Mouse (Mus musculus) heart, adult 18-20 months (tissue): ENCODE measurements at regions not wholly inside any gene's neighbourhood (a gene's known extent, or its start where the extent isn't known, plus 50 kb on each side); places are given as distances from the start of the nearest gene placed in this dataset.

Experiments
- DNase-seq, 2 experiments: peaks; one replicate each; pipeline ENCODE4 v3.0.0; 2021 to 2022; ENCODE audit warnings: mixed read lengths in 1 of 2

DNA sequence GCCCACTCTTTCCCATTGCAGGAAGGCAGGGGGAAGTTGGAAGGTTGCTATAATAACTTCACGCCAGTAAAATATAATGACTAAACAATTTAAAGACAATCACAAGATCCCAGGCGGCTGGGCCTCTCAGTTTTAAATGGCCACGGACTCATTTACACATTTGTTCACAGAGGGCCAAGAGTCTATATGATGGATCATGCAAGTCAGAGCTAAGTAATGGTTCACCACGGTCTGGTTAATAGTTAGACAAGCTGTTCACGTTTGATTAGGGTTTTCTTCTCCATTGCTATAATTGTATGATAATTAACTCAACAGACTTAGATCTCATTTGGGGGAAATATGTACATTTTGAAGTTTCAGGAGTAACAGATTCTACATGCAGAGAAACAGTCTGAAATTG is 170.0 kb downstream of the Ppargc1a start:
- DNase-seq, result no peak

DNA sequence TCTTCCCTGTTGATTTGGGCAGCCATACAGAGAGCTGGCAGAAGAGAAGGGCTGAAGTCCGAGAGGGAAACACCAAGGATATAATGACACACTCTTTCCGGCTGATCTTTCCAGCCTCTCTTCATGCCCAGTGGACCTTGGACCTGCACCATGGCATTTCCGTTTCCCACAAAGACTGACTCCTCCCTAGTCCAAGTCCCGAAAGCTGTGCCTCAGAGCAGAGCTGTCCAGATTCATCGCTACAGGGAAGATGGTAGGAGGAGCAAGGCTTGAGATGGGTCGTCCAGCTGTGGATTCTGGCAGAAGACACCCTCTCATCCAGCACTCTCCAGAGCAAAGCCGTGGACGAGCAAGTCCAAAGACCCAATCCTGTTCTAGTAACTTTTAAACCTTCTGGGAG is 176.2 kb downstream of the Ppargc1a start:
- peak; percentile 21 to 28 for DNase-seq

DNA sequence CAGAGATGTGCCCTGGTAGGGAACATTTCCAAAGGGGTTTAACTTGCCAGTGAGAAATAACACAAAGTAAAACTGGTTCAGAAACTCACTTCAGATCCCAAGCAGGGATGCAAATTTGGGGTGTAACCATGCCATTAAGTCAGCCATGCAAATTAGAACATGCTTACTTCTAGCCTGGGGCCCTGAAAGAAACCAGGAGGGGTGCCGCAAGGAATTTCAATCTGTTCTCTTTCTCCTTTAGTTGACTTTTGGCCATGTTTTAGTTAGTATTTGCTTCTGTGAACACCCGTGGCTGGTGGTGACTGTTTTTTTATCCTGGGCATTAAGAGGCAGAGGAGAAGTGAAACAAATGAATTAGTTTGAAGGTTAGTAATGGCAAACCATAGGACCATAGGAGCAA is 179.8 kb downstream of the Ppargc1a start:
- no peak for DNase-seq

DNA sequence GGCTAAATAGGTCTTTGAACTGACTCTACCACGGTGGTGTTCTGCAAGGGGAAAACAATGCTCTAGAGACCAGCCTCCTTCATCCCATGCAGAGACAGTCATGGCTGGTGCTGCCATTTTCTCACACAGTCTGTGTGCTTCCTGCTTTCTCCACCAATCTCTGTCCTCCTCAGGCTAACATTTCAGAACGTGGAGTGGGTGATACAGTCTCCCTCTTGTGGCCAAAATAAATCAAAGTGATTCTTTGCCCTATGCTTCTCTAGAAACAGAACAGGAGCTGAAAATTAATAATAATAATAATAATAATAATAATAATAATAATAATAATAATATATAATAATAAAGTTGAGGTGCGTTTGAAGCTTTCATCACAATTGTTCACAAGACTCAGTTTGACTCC is 181.1 kb downstream of the Ppargc1a start:
- DNase-seq, result no peak

DNA sequence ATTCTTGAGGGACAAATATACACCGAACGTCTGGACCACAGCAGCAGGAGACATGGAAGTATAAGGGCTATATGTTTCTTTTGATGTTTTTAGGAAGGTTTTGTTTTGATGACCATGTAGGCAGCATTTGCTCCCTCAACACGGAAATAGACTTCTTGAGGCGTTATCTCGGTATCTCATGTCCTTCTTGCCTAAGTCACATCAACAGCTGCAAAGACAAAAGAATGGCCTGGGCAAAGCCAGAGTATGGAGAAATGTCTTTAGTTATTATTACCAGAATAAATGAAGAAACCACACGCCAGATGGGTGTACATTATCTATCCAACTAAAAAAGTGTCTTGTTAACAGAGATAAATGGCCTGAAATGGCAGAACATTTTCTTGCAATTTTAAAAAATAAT is 183.2 kb downstream of the Ppargc1a start:
- no peak for DNase-seq

DNA sequence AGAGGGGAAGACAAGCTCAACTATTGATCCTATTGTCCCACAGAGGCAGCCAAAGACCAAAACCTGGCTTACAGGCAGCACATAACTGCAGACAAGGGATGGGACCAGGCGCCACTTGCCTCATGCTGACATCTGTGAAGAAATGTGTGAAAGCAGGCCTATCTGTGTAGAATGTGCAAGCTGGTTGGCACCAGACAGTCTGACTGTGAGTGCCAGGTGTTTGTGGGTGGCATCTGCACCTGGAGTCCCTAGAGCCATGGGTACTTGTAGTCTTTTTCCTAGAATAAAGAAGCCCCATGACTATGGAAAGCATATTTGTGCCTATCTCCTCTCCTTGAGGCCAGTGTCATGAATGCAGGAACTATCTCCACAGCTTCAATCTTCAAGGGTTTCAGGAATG is 208.4 kb downstream of the Ppargc1a start:
- no peak for DNase-seq

DNA sequence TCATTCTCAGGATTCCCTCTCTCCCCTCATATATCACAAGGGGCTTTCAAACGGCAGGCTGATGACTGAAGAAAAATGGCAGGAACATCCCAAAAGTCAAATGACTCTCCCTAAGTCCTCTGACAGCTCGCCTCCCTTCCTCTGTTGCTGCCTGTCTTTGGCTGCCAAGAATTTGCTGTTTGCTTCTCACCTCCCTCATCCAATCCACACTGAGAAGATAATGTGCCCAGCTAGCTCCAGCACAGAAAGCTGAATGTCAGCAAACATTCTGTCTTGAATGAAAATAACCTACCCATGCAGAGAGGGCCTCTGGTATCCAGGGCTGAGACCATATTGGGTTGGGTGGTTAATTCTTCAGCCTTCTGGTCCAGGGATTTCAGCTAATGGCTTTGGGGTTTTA is 219.3 kb downstream of the Ppargc1a start:
- peak; percentile 2 for DNase-seq

DNA sequence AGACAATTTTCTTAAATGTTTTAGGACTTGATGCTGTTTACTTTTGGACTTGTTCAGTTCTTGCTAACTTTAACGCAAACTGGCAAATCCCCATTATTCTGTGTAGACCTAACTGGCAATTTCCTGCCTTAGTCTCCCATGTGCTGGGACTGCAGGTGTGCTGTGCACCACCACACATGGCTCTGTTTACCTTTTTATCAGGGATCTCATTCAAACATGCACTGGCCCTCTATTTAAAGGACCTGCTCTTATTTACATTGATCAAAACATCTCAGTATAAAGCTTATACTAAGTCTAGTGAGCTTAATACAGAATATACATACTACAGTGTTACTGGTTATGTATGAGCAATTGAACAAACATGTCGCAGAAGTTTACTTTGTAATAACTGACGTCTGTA is 238.4 kb downstream of the Ppargc1a start:
- no peak for DNase-seq

DNA sequence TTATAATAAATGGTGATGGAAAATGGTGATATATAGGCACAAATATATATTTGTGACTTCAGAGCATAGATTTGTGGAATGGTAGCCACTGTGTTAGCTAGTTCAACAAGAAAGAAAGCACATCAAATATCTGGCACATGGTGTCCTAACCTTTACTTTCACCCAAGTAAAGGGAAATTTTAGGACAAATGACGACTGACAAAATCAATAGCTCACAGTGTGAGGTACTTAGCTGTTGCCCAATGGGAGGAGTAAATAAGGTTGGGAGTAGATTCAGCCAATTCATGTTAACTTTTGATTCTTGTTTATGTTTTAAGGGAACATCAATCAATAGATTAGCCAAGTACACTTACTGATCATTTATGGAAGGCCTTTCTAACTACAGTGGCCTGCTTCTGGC is 278.3 kb downstream of the Ppargc1a start:
- DNase-seq, result no peak

DNA sequence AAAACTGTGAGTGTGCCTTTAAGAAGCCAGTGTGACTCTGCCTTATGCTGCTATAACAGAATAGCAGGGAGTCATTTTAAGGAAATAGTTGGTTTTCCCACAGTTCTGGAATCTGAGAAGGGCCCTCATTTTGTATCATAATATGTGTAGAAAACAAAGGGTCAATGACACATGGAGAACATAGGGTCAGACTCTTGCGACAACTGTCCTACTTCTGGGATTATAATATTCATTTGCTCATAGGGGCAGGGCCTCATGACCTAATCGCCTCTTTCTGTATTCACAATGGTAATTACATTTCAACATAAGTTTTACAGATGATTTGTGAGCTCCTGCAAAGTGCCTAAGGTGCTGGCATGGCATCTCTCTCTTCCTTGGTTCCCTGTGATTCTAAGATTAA is 279.3 kb downstream of the Ppargc1a start:
- DNase-seq, result no peak

DNA sequence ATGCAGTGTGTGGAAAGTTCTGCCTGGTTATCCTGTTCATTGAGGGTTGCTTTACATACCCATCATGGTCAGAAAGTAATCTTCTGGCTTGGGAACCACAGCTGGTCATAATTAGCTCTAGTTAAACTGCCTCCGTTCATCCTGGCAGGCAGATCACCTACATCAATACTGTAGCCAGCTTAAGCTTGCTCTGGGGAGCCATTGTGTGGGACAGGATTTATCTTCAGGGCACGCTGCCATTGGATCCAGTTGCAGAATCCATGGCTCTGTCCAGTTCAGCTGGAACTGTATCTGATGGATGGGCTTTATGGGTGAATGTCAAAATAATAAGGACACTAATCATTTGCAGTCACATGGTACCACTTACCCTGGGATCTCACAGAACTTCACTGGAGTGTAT is 326.4 kb downstream of the Ppargc1a start:
- DNase-seq, result no peak

DNA sequence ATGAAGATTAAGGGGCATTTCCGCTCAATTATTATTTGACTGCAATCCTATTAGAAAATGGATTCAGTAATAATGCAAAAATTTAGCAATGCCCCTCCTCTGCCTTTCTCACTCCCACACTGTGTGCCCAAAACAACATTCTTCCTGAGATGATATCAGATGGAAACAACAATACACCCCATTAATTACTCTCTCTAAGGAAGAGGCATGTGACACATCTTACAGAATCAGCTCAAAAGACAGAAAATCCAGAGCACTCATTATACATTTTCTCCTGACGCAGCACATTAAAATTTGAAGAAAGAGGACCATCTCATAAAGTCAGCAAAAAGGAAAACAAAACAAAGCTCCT is 333.5 kb downstream of the Ppargc1a start:
- DNase-seq, result no peak

DNA sequence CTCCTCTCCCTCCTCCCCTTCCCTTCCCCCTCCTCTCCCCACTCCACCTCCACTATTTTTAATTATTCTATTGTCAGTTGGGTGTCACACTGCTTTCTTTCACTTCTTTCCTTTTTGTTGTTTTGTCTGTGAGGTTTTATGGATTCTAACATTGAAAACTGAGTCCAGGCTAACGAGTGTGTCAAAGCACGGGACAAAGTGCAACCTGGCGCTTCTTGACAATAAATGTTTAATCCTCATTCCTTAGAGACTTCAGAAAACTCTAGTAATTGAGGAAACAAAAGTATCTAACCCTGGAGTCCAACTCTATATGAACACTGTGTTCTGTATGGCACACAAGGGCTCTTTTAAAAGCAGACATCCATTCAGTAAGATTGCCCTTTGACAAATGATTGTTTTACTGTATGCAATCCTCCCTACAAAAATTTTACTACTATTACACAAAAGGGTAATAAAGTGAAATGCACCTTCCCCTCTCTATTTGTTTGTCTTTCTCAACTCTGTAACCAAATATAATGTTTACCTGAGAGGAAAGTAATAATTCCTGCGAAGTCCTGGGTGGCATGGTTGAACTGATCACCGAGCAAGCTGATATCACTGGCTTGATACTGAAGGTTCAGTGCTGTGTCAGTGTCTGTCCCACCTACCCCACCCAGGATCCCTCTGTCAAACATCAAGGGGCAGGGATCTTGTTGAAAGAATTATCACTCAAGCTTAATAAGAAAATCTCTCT is 334.1 kb downstream of the Ppargc1a start:
- DNase-seq, result no peak

DNA sequence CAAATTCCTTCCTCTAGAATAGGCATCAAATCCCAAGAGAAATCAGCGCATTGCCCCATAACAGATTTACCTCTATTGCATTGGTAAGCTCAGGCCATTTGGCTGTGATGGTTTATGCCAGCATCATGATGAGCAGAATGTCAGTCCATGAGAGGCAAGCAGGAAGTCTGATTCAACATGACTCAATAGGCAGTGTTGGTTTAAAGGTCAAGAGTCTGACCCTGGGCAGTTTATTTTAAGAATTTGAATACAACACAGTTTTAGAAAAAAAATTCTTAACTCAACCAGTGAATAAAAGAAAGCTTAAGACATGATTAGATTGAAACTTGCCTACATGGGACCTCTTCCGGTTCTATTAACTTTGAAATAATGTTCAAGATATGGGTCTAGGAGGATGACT is 337.7 kb downstream of the Ppargc1a start:
- DNase-seq, result no peak

DNA sequence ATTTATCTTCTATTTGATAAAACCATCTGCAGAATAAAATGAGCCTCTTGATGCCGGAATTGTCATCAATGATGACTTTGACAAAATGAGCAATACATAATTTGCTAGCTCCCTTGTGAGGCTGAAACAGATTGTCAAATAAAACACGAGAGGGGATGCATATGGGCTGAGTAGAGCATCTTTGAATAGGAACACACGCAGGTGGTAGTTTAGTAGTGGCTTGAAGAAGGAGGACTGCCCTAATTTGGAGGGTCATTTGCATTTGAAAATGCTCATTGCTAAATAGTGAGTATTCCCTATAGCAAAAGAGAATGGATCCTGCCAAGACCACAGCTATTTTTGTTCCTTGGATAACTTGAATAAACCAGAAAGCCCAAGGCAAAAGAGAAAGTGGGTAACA is 339.5 kb downstream of the Ppargc1a start:
- no peak for DNase-seq

DNA sequence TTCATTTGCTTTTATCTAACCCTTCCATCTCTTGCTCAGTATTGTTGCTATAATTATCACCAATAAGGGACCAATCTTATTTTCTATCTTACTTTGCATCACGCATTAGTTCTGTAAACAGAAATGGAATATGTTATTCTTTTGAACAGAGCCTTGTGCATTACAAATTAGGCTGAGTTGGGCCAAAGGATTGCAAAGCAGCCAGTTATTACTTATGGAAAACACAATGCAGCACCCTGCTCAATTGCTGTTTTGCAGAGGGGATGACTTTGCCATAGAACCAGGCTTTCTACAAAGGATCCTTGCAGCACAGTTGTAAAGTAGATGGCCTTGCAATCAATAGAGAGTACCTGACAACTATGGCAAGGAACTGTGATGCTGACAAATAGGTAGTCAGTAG is 364.3 kb downstream of the Ppargc1a start:
- DNase-seq, result no peak

DNA sequence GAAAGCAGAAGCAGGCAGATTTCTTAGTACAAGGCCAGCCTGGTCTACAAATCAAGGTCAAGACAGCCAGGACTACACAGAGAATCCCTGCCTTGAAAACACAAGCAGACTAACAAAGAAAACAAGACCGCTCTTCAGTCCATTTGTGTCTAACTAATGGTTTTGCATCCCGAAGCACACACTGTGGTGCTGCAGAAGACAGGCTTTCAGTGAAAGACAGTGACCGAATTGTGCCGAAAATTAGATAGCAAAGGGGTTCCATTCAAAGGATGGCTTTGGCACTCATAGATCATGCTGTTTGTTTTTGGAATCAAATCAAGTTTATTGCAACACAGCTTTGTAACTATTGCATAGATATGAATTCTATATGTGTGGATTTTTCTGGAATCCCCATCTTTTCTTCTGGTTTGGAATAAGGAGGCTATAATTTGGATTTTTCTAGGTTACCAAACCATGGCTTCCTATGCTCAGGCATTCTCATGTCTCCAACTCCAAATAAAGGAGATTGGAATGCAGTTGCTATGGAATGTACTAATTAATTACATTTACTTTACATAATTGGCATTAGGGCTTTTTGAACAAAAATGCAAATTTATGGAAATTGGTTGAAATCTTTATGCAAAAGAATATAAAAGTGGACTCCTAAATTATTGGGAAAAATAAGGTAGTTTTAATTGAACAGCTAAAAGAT is 364.9 kb downstream of the Ppargc1a start:
- no peak for DNase-seq

DNA sequence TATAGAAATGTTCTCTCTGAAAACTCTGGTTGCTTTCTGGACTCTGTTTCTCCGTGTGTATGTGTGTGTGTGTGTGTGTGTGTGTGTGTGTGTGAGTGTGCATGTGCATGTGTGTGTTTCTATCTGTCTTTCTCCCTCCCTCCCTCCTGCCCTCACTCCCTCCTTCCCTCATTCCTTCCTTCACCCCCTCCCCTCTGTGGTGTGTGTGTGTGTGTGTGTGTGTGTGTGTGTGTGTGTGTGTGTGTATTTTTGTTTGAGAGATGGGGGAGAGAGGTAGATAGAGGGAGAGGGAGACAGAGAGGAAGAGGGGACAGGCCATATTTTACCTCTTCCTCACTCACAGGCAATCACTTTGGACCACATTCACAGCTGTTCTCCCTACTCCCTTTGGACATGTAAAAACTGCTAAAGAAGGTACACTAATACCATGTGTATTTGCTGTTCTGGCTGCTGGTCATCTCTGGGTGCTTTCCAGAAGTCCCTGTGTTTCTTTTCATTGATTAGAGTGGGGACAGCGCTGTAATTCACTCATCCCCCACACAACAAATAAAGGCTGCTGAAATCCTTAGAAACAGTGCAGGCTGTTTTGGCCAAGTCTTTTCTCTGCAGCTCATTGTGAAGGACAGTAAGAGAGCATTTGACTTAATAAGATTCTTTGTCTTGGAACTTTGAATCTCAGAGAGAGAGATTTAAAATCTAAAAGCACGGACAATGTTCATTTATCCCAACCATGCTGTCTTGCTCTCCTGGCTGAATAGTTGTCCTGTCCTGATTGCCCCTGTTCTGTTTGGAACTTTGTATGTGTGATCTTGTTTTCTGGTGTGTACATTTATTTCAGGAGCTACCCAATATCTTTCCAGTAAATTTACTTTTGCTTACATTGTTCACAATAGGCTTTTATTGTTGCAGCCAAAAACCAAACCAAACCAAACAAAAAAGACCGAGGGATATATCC is 370.9 kb downstream of the Ppargc1a start:
- DNase-seq, result no peak

DNA sequence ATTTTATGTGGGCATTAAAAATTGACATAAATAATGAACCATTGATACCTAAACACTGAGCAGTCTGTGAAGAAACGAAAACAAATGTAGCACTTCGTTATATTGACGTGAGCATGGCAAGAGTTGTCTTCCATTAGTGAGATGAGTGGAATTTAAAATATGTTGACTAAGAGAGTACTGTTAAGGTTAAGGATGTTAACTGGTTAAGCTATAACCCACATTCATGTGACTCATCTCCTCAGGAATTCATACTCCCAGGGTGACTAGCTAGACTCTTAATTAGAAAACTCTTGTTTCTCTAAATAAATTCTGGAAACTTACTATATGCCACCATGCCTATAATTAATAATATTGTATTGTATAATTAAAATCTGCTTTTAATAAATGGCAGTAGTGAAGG is 376.9 kb downstream of the Ppargc1a start:
- DNase-seq, result no peak

DNA sequence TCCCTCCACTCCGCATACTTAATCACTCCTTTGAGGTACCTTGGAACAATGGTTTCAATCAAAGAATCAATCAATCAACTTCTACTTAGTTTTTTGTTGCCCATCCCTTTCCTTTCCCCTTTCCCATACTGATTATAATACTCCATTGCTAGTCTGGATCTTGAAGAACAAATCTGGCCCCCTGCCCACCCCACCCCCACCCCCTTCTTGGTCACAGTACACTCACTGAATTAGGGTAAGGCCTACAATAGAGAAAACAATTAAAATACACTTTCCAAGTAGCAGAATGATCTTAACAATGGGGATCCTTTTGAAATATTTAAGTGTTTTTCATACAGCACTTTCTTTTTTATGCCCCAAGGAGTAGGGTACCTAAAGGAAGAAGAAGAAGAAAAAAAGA is 397.7 kb downstream of the Ppargc1a start:
- no peak for DNase-seq

DNA sequence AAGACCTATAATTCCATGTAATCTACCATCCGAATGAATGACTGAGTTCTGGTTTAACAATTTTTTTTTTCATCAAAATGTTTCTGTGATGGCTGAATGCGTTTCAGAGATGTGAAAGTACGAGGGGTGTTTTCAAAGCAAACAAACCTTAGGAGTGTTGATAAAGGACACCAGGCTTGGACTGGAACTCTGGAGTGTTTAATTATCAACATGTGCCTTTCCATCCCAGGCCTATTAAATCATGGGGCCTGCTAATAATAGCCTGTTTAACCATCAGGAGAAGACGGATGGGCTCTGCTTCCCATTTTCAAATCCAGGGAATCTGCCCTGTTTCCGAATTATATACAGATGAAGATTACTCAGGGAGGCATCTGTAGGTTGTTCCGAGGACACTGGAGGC is 399.3 kb downstream of the Ppargc1a start:
- DNase-seq, result peak in 1 of 2 experiments; percentile 2

DNA sequence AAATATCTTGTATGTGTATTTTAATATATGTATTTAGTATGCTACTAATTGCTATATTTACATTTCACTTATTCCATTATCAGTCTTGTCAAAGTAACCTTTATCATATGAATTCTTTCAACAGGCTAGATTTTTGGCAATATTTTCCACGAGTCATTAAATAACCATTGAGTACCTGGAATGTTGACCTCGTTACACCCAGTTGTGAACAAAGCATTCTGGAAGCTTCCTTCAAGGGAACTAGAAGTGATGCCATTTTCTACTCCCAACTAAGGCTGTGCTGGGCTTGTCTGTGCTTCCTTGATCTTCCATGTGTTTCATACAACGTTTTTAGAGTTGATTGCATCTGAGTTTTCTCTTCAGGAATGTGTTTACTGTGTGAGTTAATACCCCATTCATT is 410.6 kb downstream of the Ppargc1a start:
- no peak for DNase-seq

DNA sequence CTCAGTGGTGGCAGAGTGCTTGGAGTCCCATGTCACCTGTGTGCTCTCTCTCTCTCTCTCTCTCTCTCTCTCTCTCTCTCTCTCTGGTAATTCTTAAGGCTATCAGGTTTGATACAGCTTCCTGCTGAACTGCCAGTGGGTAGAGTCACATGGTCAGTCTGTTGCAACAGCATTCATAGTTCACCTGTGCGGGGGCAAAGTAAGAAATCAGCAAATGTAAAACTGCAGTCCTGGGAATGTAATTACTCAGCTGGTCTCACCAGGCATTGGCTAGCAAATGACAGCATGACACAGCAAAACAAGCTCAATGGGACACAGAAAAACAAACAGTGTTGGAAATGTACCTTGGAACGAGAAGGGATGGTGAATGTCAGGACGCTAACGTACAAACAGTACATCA is 422.7 kb downstream of the Ppargc1a start:
- no peak for DNase-seq
